Mouse (Mus musculus): Measurements from ENCODE around the gene Cypt2. TPM values are rescaled to one million over a fixed set of nuclear protein-coding genes. Genes with fewer than 3 reads are reported as not detected.
"Not testable (repeated sequence)": the region's sequence is repeated elsewhere in the genome, so short reads cannot be mapped to it uniquely, and the experiment has no call there.

Gene Cypt2
- total RNA-seq (2021), result not detected
- long read RNA-seq, result 0 reads

DNA sequence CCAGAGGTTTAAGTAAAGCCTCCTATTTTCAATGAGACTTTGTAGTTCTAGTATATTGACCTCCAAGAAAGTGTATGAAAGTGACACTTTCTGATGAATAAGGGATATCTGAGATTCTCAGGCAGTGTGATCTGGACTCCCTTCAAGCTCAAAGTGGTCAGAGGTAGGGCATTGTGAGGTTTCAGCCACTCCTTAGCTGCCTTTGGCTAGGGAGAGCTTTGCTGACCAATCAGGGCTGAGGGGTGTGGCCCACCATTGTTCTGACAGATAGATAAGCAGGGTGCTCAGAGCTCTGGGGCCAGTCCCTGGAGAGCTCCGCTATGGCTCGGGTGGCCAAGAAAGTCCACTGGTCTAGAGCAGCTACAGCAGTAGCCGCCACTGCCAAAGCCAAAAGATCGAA is at the start of gene Cypt2:
Cypt2 (plus strand) TSS at position 301 of the 400 bp plus-strand sequence.
- DNase-seq (ENCODE audit: low spot score in 2 of 2), result not testable (repeated sequence)

GRCm38 (mm10) chrX:105546234-105546633 is 46.7 kb downstream of the Cypt2 start:
- no peak for DNase-seq (ENCODE audit: low spot score in 2 of 2)
